Mouse (Mus musculus): ENCODE results near the gene Marco. TPM values are rescaled to one million over a fixed set of nuclear protein-coding genes. Genes with fewer than 3 reads are reported as not detected.

The Marco gene
- polyA plus RNA-seq, 1 experiment from 2014 or later, result 0.16 TPM

DNA sequence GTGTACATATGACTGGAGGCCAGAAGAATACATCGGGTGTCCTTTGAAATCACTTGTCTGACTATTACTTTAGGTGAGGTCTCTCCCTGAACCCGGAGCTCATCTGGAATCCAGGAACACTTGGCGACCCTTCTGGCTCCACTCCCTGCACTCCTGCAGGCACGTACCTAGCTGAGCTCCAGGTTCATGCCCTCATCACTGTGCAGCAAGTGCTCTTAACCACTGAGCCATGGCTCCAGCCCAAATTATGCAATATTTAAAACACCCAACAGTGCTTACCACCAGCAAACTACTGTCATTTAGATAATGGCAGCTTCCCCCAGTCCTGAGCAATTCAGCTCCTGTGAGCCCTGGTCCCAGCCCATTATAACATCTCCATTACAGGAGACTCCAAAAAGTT, 4.2 kb upstream of the Marco start:
- H3K27ac ChIP-seq (ENCODE audit: low read depth, low read length), result no peak overlapping the region
- H3K9me3 ChIP-seq (ENCODE audit: control insufficient read depth, low read length), result no peaks in the 10 kb centered on the region
- H3K4me3 ChIP-seq (ENCODE audit: low read depth, low read length), result no peak overlapping the region
- no peak overlapping the region for H3K9ac ChIP-seq (ENCODE audit: low read length)
- DNase-seq (ENCODE audit: low spot score) (no peak), ATAC-seq (replicated peaks; ENCODE audit: low FRiP score) (no peak)
- H3K27me3 ChIP-seq (ENCODE audit: control insufficient read depth, insufficient read depth, low read length), result no peaks in the 10 kb centered on the region
- no peaks in the 10 kb centered on the region for H3K4me1 ChIP-seq (replicated peaks; ENCODE audit: control insufficient read depth, insufficient read depth, low read length)
- WGBS, result 95% methylated on average over 4 of the region's 4 CpGs
- no peak overlapping the region for H3K4me2 ChIP-seq (ENCODE audit: low read depth, low read length, severe bottlenecking)
- H3K36me3 ChIP-seq (ENCODE audit: control insufficient read depth, insufficient read depth, low read length), result no peaks in the 10 kb centered on the region

GRCm38 (mm10) chr1:120504046-120504710, 646 bp downstream of the Marco start:
- DNase-seq (ENCODE audit: low spot score) (no peak), ATAC-seq (replicated peaks; ENCODE audit: low FRiP score) (no peak)
- Histone ChIP-seq H3K9me3 (ENCODE audit: control insufficient read depth, low read length) (no peaks in the 10 kb centered on the region), H3K9ac (ENCODE audit: low read length) (no peak overlapping the region), H3K36me3 (ENCODE audit: control insufficient read depth, insufficient read depth, low read length) (no peaks in the 10 kb centered on the region), H3K27me3 (ENCODE audit: control insufficient read depth, insufficient read depth, low read length) (no peaks in the 10 kb centered on the region), H3K4me2 (ENCODE audit: low read depth, low read length, severe bottlenecking) (no peak overlapping the region), H3K4me1 (replicated peaks; ENCODE audit: control insufficient read depth, insufficient read depth, low read length) (no peaks in the 10 kb centered on the region), H3K27ac (ENCODE audit: low read depth, low read length) (no peak overlapping the region), H3K4me3 (ENCODE audit: low read depth, low read length) (no peak overlapping the region)
- WGBS, result 54% methylated on average over 6 of the region's 6 CpGs

- Histone ChIP-seq H3K27ac (ENCODE audit: low read depth, low read length) (no peak overlapping the region), H3K9ac (ENCODE audit: low read length) (no peak overlapping the region), H3K36me3 (ENCODE audit: control insufficient read depth, insufficient read depth, low read length) (no peaks in the 10 kb centered on the region), H3K4me2 (ENCODE audit: low read depth, low read length, severe bottlenecking) (no peak overlapping the region), H3K4me1 (replicated peaks; ENCODE audit: control insufficient read depth, insufficient read depth, low read length) (no peaks in the 10 kb centered on the region), H3K27me3 (ENCODE audit: control insufficient read depth, insufficient read depth, low read length) (no peaks in the 10 kb centered on the region), H3K4me3 (ENCODE audit: low read depth, low read length) (no peak overlapping the region), H3K9me3 (ENCODE audit: control insufficient read depth, low read length) (no peaks in the 10 kb centered on the region)
- no peak for ATAC-seq (replicated peaks; ENCODE audit: low FRiP score)
- DNase-seq (ENCODE audit: low spot score), result no peak
- 87% methylated on average over 4 of the region's 4 CpGs for WGBS
Observed at GRCm38 (mm10) chr1:120501496-120501895, 3.3 kb downstream of the Marco start.

GRCm38 (mm10) chr1:120498036-120498435, 6.8 kb downstream of the Marco start:
- 82% methylated on average over 4 of the region's 4 CpGs for WGBS

GRCm38 (mm10) chr1:120480937-120481336, 23.9 kb downstream of the Marco start:
- Histone ChIP-seq H3K27ac (ENCODE audit: low read depth, low read length) (no peak overlapping the region), H3K9me3 (ENCODE audit: control insufficient read depth, low read length) (no peaks in the 10 kb centered on the region), H3K4me2 (ENCODE audit: low read depth, low read length, severe bottlenecking) (no peak overlapping the region), H3K27me3 (ENCODE audit: control insufficient read depth, insufficient read depth, low read length) (no peaks in the 10 kb centered on the region), H3K4me1 (replicated peaks; ENCODE audit: control insufficient read depth, insufficient read depth, low read length) (no peaks in the 10 kb centered on the region), H3K4me3 (ENCODE audit: low read depth, low read length) (no peak overlapping the region), H3K36me3 (ENCODE audit: control insufficient read depth, insufficient read depth, low read length) (no peaks in the 10 kb centered on the region), H3K9ac (ENCODE audit: low read length) (no peak overlapping the region)
- 34% methylated on average over 5 of the region's 5 CpGs for WGBS
- DNase-seq (ENCODE audit: low spot score) (no peak), ATAC-seq (replicated peaks; ENCODE audit: low FRiP score) (no peak)

More at GRCm38 (mm10) chr1:120498036-120498435, 6.8 kb downstream of the Marco start:
- no peaks in the 10 kb centered on the region for H3K36me3 ChIP-seq (ENCODE audit: control insufficient read depth, insufficient read depth, low read length)
- no peak overlapping the region for H3K4me3 ChIP-seq (ENCODE audit: low read depth, low read length)
- DNase-seq (ENCODE audit: low spot score), result no peak
- H3K4me1 ChIP-seq (replicated peaks; ENCODE audit: control insufficient read depth, insufficient read depth, low read length), result no peaks in the 10 kb centered on the region
- H3K4me2 ChIP-seq (ENCODE audit: low read depth, low read length, severe bottlenecking), result no peak overlapping the region
- H3K9ac ChIP-seq (ENCODE audit: low read length), result no peak overlapping the region
- H3K27me3 ChIP-seq (ENCODE audit: control insufficient read depth, insufficient read depth, low read length), result no peaks in the 10 kb centered on the region
- ATAC-seq (replicated peaks; ENCODE audit: low FRiP score), result no peak
- H3K27ac ChIP-seq (ENCODE audit: low read depth, low read length), result no peak overlapping the region
- H3K9me3 ChIP-seq (ENCODE audit: control insufficient read depth, low read length), result no peaks in the 10 kb centered on the region

- no peaks in the 10 kb centered on the region for H3K36me3 ChIP-seq (ENCODE audit: control insufficient read depth, insufficient read depth, low read length)
- H3K9me3 ChIP-seq (ENCODE audit: control insufficient read depth, low read length), result no peaks in the 10 kb centered on the region
- H3K9ac ChIP-seq (ENCODE audit: low read length), result no peak overlapping the region
- DNase-seq (ENCODE audit: low spot score), result no peak
- ATAC-seq (replicated peaks; ENCODE audit: low FRiP score), result no peak
- no peaks in the 10 kb centered on the region for H3K27me3 ChIP-seq (ENCODE audit: control insufficient read depth, insufficient read depth, low read length)
- no peaks in the 10 kb centered on the region for H3K4me1 ChIP-seq (replicated peaks; ENCODE audit: control insufficient read depth, insufficient read depth, low read length)
- no peak overlapping the region for H3K27ac ChIP-seq (ENCODE audit: low read depth, low read length)
- 82% methylated on average over 4 of the region's 4 CpGs for WGBS
- H3K4me3 ChIP-seq (ENCODE audit: low read depth, low read length), result no peak overlapping the region
- H3K4me2 ChIP-seq (ENCODE audit: low read depth, low read length, severe bottlenecking), result no peak overlapping the region
Observed at GRCm38 (mm10) chr1:120474825-120475224, 30.0 kb downstream of the Marco start.

DNA sequence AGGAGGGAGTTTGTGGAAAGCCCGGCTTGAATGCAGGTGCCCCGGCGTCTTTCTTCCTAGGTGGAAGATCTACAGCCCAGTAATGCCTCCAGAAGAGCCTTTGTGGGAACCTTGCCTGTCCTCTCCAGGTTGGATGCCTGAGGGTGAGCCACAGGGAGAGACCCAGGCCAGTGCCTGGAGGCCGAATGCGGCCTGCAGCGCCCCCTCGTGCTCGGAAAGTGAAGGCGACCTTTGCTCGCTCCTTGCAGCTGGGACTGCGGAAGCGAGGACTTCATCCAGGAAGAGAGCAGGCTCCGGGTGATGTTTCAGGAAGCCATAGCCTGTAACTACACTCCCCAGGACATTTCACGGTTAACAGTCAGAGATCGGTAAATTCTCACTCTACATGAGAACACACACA, 35.9 kb downstream of the Marco start:
- Histone ChIP-seq H3K4me1 (replicated peaks; ENCODE audit: control insufficient read depth, insufficient read depth, low read length) (no peaks in the 10 kb centered on the region), H3K9ac (ENCODE audit: low read length) (no peak overlapping the region), H3K27ac (ENCODE audit: low read depth, low read length) (no peak overlapping the region), H3K4me3 (ENCODE audit: low read depth, low read length) (no peak overlapping the region), H3K9me3 (ENCODE audit: control insufficient read depth, low read length) (no peaks in the 10 kb centered on the region), H3K4me2 (ENCODE audit: low read depth, low read length, severe bottlenecking) (no peak overlapping the region), H3K27me3 (ENCODE audit: control insufficient read depth, insufficient read depth, low read length) (no peaks in the 10 kb centered on the region), H3K36me3 (ENCODE audit: control insufficient read depth, insufficient read depth, low read length) (no peaks in the 10 kb centered on the region)
- no peak for ATAC-seq (replicated peaks; ENCODE audit: low FRiP score)
- peak; percentile 83 for DNase-seq (ENCODE audit: low spot score)
- WGBS, result 16% methylated on average over 15 of the region's 15 CpGs

- H3K9me3 ChIP-seq (ENCODE audit: control insufficient read depth, low read length), result no peaks in the 10 kb centered on the region
- H3K9ac ChIP-seq (ENCODE audit: low read length), result no peak overlapping the region
- no peak overlapping the region for H3K4me3 ChIP-seq (ENCODE audit: low read depth, low read length)
- H3K36me3 ChIP-seq (ENCODE audit: control insufficient read depth, insufficient read depth, low read length), result no peaks in the 10 kb centered on the region
- WGBS, result 95% methylated on average over 2 of the region's 2 CpGs
- no peak for DNase-seq (ENCODE audit: low spot score)
- H3K4me1 ChIP-seq (replicated peaks; ENCODE audit: control insufficient read depth, insufficient read depth, low read length), result no peaks in the 10 kb centered on the region
- H3K27me3 ChIP-seq (ENCODE audit: control insufficient read depth, insufficient read depth, low read length), result no peaks in the 10 kb centered on the region
- H3K4me2 ChIP-seq (ENCODE audit: low read depth, low read length, severe bottlenecking), result no peak overlapping the region
- no peak overlapping the region for H3K27ac ChIP-seq (ENCODE audit: low read depth, low read length)
- no peak for ATAC-seq (replicated peaks; ENCODE audit: low FRiP score)
Observed at GRCm38 (mm10) chr1:120467323-120467722, 37.5 kb downstream of the Marco start.

GRCm38 (mm10) chr1:120466751-120467150, 38.1 kb downstream of the Marco start:
- Histone ChIP-seq H3K9me3 (ENCODE audit: control insufficient read depth, low read length) (no peaks in the 10 kb centered on the region), H3K9ac (ENCODE audit: low read length) (no peak overlapping the region), H3K36me3 (ENCODE audit: control insufficient read depth, insufficient read depth, low read length) (no peaks in the 10 kb centered on the region), H3K4me2 (ENCODE audit: low read depth, low read length, severe bottlenecking) (no peak overlapping the region), H3K4me3 (ENCODE audit: low read depth, low read length) (no peak overlapping the region), H3K27ac (ENCODE audit: low read depth, low read length) (no peak overlapping the region), H3K27me3 (ENCODE audit: control insufficient read depth, insufficient read depth, low read length) (no peaks in the 10 kb centered on the region), H3K4me1 (replicated peaks; ENCODE audit: control insufficient read depth, insufficient read depth, low read length) (no peaks in the 10 kb centered on the region)
- no peak for DNase-seq (ENCODE audit: low spot score)
- WGBS, result 32% methylated on average over 7 of the region's 7 CpGs
- ATAC-seq (replicated peaks; ENCODE audit: low FRiP score), result no peak

All from forebrain, embryonic 11.5 days (tissue).